Mouse (Mus musculus): ENCODE data around the gene Rpl13a. TPM values are rescaled to one million over a fixed set of nuclear protein-coding genes. Genes with fewer than 3 reads are reported as not detected.

The Rpl13a gene
- polyA plus RNA-seq, 1 experiment from 2014 or later = 1,416 TPM

DNA sequence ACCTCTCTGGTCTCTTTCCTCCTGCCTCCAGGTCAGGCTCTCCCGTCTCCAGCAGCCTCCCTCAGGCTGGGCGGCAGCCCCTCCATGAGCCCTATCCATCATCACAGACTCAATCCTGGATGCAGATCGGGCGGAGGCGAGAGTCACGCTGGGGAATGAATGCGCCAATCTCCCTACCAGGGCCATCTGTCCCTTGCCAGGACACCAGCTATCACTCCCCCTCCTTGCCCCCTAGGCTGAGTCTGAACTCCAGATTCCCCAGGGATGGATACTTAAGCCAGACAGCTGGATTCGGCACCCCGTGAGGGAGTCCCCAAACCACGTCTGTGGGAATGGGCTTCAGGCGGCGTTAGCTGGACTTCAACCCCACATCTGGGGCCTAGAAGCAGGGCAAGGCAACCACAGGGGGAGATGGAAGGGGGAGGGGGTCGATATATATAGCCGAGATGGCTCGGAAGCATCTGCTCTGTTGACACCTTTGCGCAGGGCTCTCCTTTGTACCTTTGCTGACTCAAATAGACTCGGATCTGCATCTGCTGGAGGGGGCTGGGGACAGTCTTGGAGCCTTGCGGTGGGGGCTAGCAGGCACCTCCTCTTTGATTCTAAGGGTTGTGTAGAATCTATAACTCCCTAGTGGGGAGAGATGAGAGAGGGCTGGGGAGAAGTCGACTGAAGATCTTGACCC lies 39.3 kb upstream of the Rpl13a start:
- peaks cover 20% of the 10 kb centered on the region for H3K9me3 ChIP-seq (ENCODE audit: control insufficient read depth, low read length)
- H3K4me3 ChIP-seq (ENCODE audit: low read length) = no peak overlapping the region
- peaks cover 70% of the 10 kb centered on the region for H3K27me3 ChIP-seq (ENCODE audit: control insufficient read depth, insufficient read depth, low read length)
- H3K9ac ChIP-seq (ENCODE audit: low read depth, low read length) = no peak overlapping the region
- peaks cover 4% of the 10 kb centered on the region; the same call in 1 of the 2 replicates for H3K4me1 ChIP-seq (ENCODE audit: control insufficient read depth, insufficient read depth, low read length)
- no peak for ATAC-seq (ENCODE audit: low FRiP score, low TSS enrichment)
- WGBS = 3% methylated on average over 19 of the region's 19 CpGs
- H3K36me3 ChIP-seq (ENCODE audit: control insufficient read depth, insufficient read depth, low read length) = no peaks in the 10 kb centered on the region
- H3K27ac ChIP-seq (ENCODE audit: low read depth, low read length) = no peak overlapping the region
- no peak overlapping the region for H3K4me2 ChIP-seq (replicated peaks; ENCODE audit: low read depth, low read length)

DNA sequence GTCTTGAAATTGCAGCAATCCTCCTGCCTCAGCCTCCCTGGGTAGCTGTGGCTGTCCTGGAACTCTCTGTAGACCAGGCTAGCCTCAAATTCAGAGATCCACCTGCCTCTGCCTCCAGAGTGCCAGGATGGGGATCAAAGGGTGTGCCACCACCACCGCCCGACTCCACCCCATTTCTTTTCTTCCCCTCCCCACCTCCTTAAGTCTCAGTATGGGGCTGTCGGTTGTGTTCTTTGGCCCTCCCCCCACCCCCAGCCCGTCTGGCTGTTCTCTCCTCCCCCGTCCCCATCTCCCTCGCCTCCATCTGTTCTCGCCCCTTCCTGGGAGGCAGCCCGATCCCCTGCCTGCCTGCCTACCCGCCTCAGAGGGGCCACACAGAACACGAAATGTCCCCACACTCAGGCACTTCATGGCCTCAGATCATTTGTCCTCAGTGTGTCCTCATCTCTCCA lies 38.4 kb upstream of the Rpl13a start:
- WGBS = 22% methylated on average over 7 of the region's 10 CpGs
- ATAC-seq (ENCODE audit: low FRiP score, low TSS enrichment) = no peak
- Histone ChIP-seq H3K4me3 (ENCODE audit: low read length) (no peak overlapping the region), H3K27ac (ENCODE audit: low read depth, low read length) (no peak overlapping the region), H3K4me2 (replicated peaks; ENCODE audit: low read depth, low read length) (no peak overlapping the region), H3K9ac (ENCODE audit: low read depth, low read length) (no peak overlapping the region), H3K36me3 (ENCODE audit: control insufficient read depth, insufficient read depth, low read length) (no peaks in the 10 kb centered on the region), H3K9me3 (ENCODE audit: control insufficient read depth, low read length) (peaks cover 20% of the 10 kb centered on the region), H3K4me1 (ENCODE audit: control insufficient read depth, insufficient read depth, low read length) (peaks cover 4% of the 10 kb centered on the region; the same call in 1 of the 2 replicates), H3K27me3 (ENCODE audit: control insufficient read depth, insufficient read depth, low read length) (peaks cover 72% of the 10 kb centered on the region)

DNA sequence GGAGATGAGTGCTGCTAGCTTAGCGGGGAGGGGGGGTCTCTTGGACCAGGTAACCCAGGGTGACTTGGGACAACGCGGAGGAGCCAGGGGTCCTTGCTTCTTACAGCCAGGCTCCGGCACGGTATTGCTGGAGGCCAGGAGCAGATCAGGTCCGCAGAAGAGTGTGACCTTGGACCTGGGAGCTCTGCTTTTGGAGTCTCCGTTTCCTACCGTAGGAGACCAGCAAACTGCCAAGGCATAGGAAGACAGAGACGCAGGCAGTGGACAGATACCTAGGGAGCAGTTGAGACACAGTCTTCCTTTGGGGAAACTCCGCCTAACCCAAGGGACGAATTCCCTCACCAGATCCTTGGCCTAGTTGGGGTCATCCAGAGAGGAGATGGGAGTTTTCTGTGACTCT lies 37.1 kb upstream of the Rpl13a start:
- Histone ChIP-seq H3K27ac (ENCODE audit: low read depth, low read length) (no peak overlapping the region), H3K4me3 (ENCODE audit: low read length) (no peak overlapping the region), H3K4me2 (replicated peaks; ENCODE audit: low read depth, low read length) (no peak overlapping the region), H3K9me3 (ENCODE audit: control insufficient read depth, low read length) (peaks cover 20% of the 10 kb centered on the region), H3K4me1 (ENCODE audit: control insufficient read depth, insufficient read depth, low read length) (peaks cover 4% of the 10 kb centered on the region), H3K36me3 (ENCODE audit: control insufficient read depth, insufficient read depth, low read length) (peaks cover 2% of the 10 kb centered on the region; the same call in 1 of the 2 replicates), H3K27me3 (ENCODE audit: control insufficient read depth, insufficient read depth, low read length) (peaks cover 71% of the 10 kb centered on the region), H3K9ac (ENCODE audit: low read depth, low read length) (no peak overlapping the region)
- ATAC-seq (ENCODE audit: low FRiP score, low TSS enrichment) = no peak
- WGBS = 43% methylated on average over 11 of the region's 11 CpGs

DNA sequence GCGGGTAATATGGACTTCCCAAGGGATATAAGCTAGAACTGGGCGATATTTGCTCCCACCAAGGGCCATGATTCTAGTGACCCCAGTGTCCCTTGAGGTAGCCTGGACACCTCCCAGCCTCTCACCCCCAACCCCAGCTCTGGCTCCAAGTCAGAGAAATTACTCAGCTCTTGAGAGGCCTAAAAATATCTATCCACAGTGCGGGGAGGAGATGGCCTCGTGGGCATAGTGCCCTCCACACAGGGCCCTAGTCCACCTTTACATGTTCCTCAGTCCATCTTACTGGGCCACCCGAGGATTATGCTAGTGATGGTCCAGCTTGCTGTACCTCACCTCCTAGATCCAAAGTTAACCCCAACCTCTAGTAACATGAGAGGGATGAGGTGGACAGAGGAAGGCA lies 36.3 kb upstream of the Rpl13a start:
- H3K27me3 ChIP-seq (ENCODE audit: control insufficient read depth, insufficient read depth, low read length) = peaks cover 71% of the 10 kb centered on the region
- WGBS = 68% methylated on average over 5 of the region's 5 CpGs
- no peak overlapping the region for H3K4me3 ChIP-seq (ENCODE audit: low read length)
- ATAC-seq (ENCODE audit: low FRiP score, low TSS enrichment) = no peak
- H3K27ac ChIP-seq (ENCODE audit: low read depth, low read length) = no peak overlapping the region
- peaks cover 4% of the 10 kb centered on the region; the same call in 1 of the 2 replicates for H3K36me3 ChIP-seq (ENCODE audit: control insufficient read depth, insufficient read depth, low read length)
- no peak overlapping the region for H3K9ac ChIP-seq (ENCODE audit: low read depth, low read length)
- H3K4me2 ChIP-seq (replicated peaks; ENCODE audit: low read depth, low read length) = no peak overlapping the region
- H3K4me1 ChIP-seq (ENCODE audit: control insufficient read depth, insufficient read depth, low read length) = peaks cover 4% of the 10 kb centered on the region
- H3K9me3 ChIP-seq (ENCODE audit: control insufficient read depth, low read length) = peaks cover 12% of the 10 kb centered on the region

DNA sequence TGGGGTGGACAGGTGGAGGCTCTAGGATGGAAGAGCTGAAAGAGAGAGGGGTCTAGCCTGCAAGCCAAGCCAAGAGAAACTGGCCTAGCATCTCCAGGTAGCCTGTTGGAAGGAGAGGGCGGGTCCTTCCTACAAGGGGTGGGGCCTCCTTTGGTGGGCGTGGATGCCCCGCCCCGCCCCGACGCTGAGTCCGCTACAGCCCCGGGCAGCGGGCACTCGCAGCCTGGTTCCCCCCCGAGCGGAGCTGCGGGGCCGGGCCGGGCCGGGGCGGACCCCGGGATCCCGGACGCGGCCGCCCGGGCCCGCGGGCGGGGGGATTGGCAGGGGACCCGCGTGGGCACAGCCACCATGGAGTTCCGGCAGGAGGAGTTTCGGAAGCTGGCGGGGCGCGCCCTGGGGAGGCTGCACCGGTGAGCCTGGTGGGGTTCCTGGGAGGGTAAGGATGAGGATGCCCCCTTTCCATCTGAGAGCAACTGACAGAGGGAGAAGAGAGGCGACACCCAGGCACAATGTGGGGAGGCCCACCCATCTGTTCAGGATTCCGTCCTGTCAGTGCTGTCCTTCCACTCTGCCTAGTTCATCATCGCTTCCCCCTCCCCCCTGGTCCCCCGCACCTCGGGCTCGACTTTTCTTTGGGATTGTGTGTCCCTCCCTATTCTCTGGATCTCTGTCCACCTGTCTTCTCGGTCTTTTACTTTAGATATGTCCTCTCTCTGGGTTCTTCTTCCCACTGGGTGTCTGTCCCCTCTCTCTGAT lies 35.4 kb upstream of the Rpl13a start, which contains the start of gene Slc17a7:
Slc17a7 (plus strand) TSS at position 215 of the 756 bp plus-strand sequence.
- 4% methylated on average over 38 of the region's 41 CpGs for WGBS
- H3K4me1 ChIP-seq (ENCODE audit: control insufficient read depth, insufficient read depth, low read length) = peaks cover 4% of the 10 kb centered on the region
- H3K9ac ChIP-seq (ENCODE audit: low read depth, low read length) = peak within 1 kb of the TSS; percentile 56
- peak within 1 kb of the TSS; percentile 64 for H3K4me2 ChIP-seq (replicated peaks; ENCODE audit: low read depth, low read length)
- no peak for ATAC-seq (ENCODE audit: low FRiP score, low TSS enrichment)
- peak within 1 kb of the TSS; percentile 44 for H3K4me3 ChIP-seq (ENCODE audit: low read length)
- peaks cover 3% of the 10 kb centered on the region; the same call in 1 of the 2 replicates for H3K9me3 ChIP-seq (ENCODE audit: control insufficient read depth, low read length)
- peaks cover 7% of the 10 kb centered on the region; the same call in 1 of the 2 replicates for H3K36me3 ChIP-seq (ENCODE audit: control insufficient read depth, insufficient read depth, low read length)
- H3K27me3 ChIP-seq (ENCODE audit: control insufficient read depth, insufficient read depth, low read length) = peaks cover 64% of the 10 kb centered on the region
- H3K27ac ChIP-seq (ENCODE audit: low read depth, low read length) = no peak within 1 kb of the TSS

DNA sequence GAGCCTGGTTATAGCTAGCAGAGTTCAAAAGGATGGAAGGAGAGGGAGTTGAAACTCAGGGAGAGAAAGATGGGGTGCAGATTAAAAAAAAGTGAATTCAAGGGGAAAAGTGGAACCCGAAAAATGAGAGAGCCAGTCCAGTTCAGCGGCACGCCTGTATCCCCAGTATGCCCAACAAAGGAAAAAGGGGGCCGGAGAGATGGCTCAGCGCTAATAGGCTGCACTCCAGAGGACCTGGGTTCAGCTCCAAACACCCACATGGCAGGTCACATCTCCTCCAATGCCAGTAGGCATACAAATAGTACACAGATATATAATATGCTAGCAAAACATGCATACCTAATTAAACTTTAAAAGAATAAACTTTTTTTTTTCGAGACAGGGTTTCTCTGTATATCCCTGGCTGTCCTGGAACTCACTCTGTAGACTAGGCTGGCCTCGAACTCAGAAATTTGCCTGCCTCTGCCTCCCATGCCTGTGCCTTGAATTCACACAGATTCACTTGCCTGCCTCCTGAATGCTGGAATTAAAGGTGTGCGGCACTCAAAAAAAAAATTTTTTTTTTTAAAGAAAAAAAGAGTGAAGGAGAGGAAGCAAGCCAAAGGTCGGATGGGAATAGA lies 34.5 kb upstream of the Rpl13a start:
- Histone ChIP-seq H3K4me3 (ENCODE audit: low read length) (0 out of 2 replicates have a peak overlapping the region, but pooled peaks have one; percentile 44), H3K4me2 (replicated peaks; ENCODE audit: low read depth, low read length) (no peak overlapping the region), H3K27me3 (ENCODE audit: control insufficient read depth, insufficient read depth, low read length) (peaks cover 56% of the 10 kb centered on the region), H3K27ac (ENCODE audit: low read depth, low read length) (no peak overlapping the region), H3K36me3 (ENCODE audit: control insufficient read depth, insufficient read depth, low read length) (peaks cover 13% of the 10 kb centered on the region; the same call in 1 of the 2 replicates), H3K4me1 (ENCODE audit: control insufficient read depth, insufficient read depth, low read length) (peaks cover 4% of the 10 kb centered on the region), H3K9me3 (ENCODE audit: control insufficient read depth, low read length) (no peaks in the 10 kb centered on the region), H3K9ac (ENCODE audit: low read depth, low read length) (no peak overlapping the region)
- ATAC-seq (ENCODE audit: low FRiP score, low TSS enrichment) = no peak
- WGBS = 75% methylated on average over 9 of the region's 9 CpGs

DNA sequence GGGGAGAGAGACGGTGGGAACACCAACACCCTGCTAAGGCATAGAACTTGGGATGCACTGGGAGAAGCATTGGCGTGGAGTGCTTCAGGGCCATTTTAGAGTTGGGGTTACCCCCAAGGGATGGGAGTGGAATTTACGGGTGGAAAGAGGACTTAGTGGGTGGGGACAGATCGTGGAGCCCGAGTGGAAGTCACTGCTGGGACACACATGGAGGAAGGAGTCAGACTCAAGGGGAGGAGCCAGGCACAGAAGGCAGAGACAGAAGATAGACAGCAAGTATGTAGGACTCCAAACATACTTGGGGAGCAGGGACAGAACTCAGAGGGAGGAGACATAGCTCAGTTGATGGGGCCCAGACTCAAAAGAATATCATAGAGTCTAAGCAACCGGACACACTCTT lies 34.0 kb upstream of the Rpl13a start:
- no peak overlapping the region for H3K27ac ChIP-seq (ENCODE audit: low read depth, low read length)
- ATAC-seq (ENCODE audit: low FRiP score, low TSS enrichment) = no peak; the same call in 1 of the 2 replicates
- H3K4me2 ChIP-seq (replicated peaks; ENCODE audit: low read depth, low read length) = peak overlapping the region; percentile 75
- peaks cover 4% of the 10 kb centered on the region for H3K4me1 ChIP-seq (ENCODE audit: control insufficient read depth, insufficient read depth, low read length)
- 27% methylated on average over 6 of the region's 6 CpGs for WGBS
- H3K9me3 ChIP-seq (ENCODE audit: control insufficient read depth, low read length) = no peaks in the 10 kb centered on the region
- H3K9ac ChIP-seq (ENCODE audit: low read depth, low read length) = no peak overlapping the region
- H3K4me3 ChIP-seq (ENCODE audit: low read length) = peak overlapping the region; percentile 34
- H3K36me3 ChIP-seq (ENCODE audit: control insufficient read depth, insufficient read depth, low read length) = peaks cover 13% of the 10 kb centered on the region; the same call in 1 of the 2 replicates
- H3K27me3 ChIP-seq (ENCODE audit: control insufficient read depth, insufficient read depth, low read length) = peaks cover 50% of the 10 kb centered on the region

DNA sequence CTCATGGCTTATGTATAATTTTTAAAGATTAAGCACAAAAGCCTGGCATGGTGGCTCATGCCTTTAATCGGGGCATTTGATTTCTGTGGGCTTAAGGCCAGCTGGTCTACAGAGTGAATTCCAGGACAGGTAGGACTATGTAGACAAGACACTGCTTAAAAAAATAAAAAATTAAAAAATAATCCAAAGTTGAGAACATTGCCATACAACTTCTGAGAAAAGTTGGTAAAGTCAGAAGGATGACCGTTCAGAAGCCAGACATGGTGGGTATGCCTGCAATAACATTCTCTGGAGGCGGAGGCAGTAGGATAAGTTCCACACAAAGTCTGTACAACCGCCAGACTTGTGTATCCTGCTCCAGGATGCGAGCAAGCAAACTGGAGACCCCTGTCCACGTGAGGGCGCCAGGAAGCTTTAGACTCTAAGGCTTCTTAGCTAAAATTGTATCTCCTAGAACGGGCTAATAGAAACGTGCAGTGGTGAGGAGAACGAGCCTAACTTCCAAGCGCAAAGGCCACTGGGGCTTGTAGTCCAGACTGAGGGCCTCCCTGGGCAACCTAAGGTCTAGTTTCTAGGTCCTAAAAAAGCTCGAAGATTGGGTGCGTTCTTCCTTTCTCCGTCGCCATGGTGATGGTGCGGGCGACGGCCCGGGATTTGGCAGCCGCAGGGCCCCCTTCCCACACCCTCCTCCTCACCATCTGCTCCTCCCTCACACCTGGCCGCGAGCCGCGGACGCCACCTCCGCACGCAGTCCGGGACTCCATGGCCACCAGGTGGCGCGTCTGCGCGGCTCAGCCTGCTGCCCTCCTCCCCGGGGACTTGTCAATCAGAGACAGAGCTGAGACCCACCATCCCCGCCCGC lies 33.3 kb upstream of the Rpl13a start:
- H3K9ac ChIP-seq (ENCODE audit: low read depth, low read length) = peak overlapping the region; percentile 5; the same call in 1 of the 2 replicates
- WGBS = 4% methylated on average over 35 of the region's 35 CpGs
- peaks cover 44% of the 10 kb centered on the region for H3K27me3 ChIP-seq (ENCODE audit: control insufficient read depth, insufficient read depth, low read length)
- ATAC-seq (ENCODE audit: low FRiP score, low TSS enrichment) = peak; percentile 92
- no peaks in the 10 kb centered on the region for H3K9me3 ChIP-seq (ENCODE audit: control insufficient read depth, low read length)
- H3K27ac ChIP-seq (ENCODE audit: low read depth, low read length) = no peak overlapping the region
- H3K4me1 ChIP-seq (ENCODE audit: control insufficient read depth, insufficient read depth, low read length) = peaks cover 4% of the 10 kb centered on the region
- peak overlapping the region; percentile 34 for H3K4me3 ChIP-seq (ENCODE audit: low read length)
- peaks cover 16% of the 10 kb centered on the region; the same call in 1 of the 2 replicates for H3K36me3 ChIP-seq (ENCODE audit: control insufficient read depth, insufficient read depth, low read length)
- peak overlapping the region; percentile 75 for H3K4me2 ChIP-seq (replicated peaks; ENCODE audit: low read depth, low read length)

All from kidney, embryonic 14.5 days (tissue).